Mouse (Mus musculus) frontal cortex, postnatal 25 days (tissue): ENCODE data around the gene Gpr34.

Experiments
- DNase-seq, 2 experiments: peaks; one replicate each; pipeline ENCODE4 v3.0.0; 2022; ENCODE audit warnings: low spot score in 2 of 2

Gene Gpr34

GRCm38 (mm10) chrX:13670342-13670741 is 38.5 kb downstream of the Gpr34 start:
- no peak for DNase-seq

- DNase-seq, result no peak
These were observed 41.1 kb downstream of the Gpr34 start for GRCm38 (mm10) chrX:13673001-13673400.

GRCm38 (mm10) chrX:13681748-13682147 is 49.9 kb downstream of the Gpr34 start:
- DNase-seq, result no peak

DNA sequence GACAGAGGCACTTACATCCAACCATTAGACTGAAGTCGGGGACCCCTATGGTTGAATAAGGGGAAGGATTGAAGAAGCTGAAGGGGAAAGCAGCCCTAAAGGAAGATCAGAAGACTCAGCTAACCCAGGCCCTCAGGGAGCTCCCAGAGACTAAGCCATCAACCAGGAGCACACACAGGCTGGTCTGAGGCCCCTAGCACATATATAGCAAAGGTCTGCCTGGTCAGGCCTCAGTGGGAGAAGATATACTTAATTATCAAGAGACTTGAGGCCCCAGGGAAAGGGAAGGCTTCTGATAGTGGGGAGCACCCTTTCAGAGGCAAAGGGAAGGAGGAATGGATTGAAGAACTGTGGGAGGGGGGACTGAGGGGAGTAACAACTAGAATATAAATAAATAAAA is 54.7 kb downstream of the Gpr34 start:
- DNase-seq, result no peak

GRCm38 (mm10) chrX:13688356-13688755 is 56.5 kb downstream of the Gpr34 start:
- DNase-seq, result no peak
